Mouse (Mus musculus): ENCODE measurements at regions not wholly inside any gene's neighbourhood (a gene's known extent, or its start where the extent isn't known, plus 50 kb on each side); places are given as distances from the start of the nearest gene placed in this dataset.
A peak's percentile ranks its signal among the peaks of the same experiment; 100 is the strongest.

DNA sequence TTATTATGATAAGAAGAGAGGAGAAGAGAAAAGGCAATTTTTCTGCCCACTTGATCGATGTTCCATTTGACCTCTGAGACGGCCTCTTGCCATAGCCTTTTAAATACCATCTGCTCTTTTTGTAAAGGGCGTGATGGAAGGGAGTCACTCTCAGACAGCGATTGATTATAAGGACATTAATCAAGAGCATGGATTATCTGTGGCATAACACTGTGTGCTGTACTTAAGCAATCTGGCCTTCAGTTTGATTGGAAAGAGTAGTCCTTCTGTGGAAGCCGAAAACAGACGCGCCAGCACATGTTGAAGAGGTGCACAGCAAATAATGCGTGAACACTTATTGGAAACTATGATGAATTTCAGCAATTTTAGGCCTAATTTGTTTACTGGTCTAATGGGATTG is 685.4 kb upstream of the Robo1 start:
- DNase-seq (ENCODE audit: extremely low spot score in 1 of 2, low spot score in 1 of 2) = no peak

DNA sequence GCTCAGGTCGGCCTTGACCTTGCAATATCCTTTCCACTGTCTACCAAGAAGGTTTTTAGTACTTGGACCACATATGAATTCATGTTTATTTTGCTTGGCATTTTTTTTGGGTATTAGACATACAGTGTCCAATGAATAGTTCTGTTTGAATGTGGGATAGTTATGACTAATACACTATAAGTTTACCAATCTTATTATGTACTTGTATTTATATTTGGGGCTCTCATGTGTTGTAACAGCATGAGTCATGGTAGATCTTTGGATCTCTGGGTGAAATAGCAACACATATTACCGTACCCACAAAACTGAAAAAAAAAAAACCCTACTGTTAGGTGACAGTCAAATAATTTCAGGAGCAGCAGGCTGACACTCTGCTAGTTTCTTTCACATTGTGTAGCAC is 667.7 kb upstream of the Robo1 start:
- DNase-seq (ENCODE audit: extremely low spot score in 1 of 2, low spot score in 1 of 2) = no peak

DNA sequence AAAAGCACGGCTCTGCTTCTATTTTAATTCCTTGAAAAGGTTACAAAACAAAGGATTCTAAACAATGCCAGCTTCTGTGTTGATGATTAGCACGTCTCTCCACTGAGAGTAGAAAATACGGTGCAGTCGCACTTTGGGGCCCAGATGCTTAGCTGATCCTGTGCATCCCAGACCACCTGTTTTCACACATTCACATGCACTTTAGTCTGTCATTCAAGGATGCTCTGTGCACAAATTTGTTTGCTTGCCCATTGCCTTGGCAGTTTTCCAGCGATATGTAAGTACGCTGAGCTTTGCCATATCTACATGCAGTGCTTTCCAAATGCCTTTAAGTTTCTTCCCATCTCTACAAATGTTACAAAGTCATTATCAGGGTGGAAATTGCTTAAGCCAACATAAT is 664.9 kb upstream of the Robo1 start:
- no peak for DNase-seq (ENCODE audit: extremely low spot score in 1 of 2, low spot score in 1 of 2)

- DNase-seq (ENCODE audit: extremely low spot score in 1 of 2, low spot score in 1 of 2) = peak in 1 of 2 experiments; percentile 2
These were observed 629.9 kb upstream of the Robo1 start for GRCm38 (mm10) chr16:71678075-71678701.

GRCm38 (mm10) chr16:71693464-71693863 is 614.6 kb upstream of the Robo1 start:
- no peak for DNase-seq (ENCODE audit: extremely low spot score in 1 of 2, low spot score in 1 of 2)

- no peak for DNase-seq (ENCODE audit: extremely low spot score in 1 of 2, low spot score in 1 of 2)
These were observed 602.3 kb upstream of the Robo1 start for GRCm38 (mm10) chr16:71705846-71706245.

GRCm38 (mm10) chr16:71709684-71710083 is 598.4 kb upstream of the Robo1 start:
- DNase-seq (ENCODE audit: extremely low spot score in 1 of 2, low spot score in 1 of 2) = no peak

GRCm38 (mm10) chr16:71711879-71712278 is 596.2 kb upstream of the Robo1 start:
- DNase-seq (ENCODE audit: extremely low spot score in 1 of 2, low spot score in 1 of 2) = no peak

GRCm38 (mm10) chr16:71717207-71717606 is 590.9 kb upstream of the Robo1 start:
- DNase-seq (ENCODE audit: extremely low spot score in 1 of 2, low spot score in 1 of 2) = no peak

DNA sequence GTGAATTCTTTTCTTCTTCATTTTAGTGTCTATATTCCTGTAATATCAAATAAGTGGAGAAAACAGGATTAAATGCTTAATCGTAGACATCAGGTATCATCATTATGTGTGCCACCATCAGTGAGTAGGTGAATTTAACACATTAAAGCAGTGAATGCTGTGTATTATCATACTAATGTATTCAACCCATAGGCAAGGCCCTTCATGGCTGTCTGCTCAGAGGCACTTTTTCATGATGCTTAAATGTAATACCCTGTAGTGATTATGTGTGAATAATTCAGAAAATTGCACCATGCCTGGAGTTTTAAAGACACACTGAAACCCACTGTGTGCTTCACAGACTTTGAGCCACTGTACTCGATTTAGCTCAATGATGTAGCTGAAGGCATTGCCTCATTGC is 583.2 kb upstream of the Robo1 start:
- no peak for DNase-seq (ENCODE audit: extremely low spot score in 1 of 2, low spot score in 1 of 2)

- no peak for DNase-seq (ENCODE audit: extremely low spot score in 1 of 2, low spot score in 1 of 2)
These were observed 570.2 kb upstream of the Robo1 start for GRCm38 (mm10) chr16:71737941-71738340.

DNA sequence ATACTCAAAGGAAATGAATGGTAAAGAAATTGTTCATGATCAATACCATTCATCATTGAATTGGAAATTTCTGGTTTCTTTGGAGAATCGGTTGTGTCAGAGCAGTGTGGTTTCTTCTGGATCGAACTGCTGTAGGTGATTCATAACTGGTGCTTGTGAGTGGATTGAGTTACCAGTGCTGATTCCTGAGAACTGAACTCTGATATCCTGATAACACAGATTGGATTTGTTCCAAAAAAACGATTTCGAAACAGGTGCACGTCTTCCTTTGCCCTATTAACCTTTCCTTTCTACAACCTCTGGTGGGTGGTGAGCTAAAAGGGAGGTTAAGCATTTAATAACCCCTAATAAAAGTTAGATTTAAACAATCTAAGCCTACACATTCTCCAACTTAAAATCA is 569.0 kb upstream of the Robo1 start:
- no peak for DNase-seq (ENCODE audit: extremely low spot score in 1 of 2, low spot score in 1 of 2)

DNA sequence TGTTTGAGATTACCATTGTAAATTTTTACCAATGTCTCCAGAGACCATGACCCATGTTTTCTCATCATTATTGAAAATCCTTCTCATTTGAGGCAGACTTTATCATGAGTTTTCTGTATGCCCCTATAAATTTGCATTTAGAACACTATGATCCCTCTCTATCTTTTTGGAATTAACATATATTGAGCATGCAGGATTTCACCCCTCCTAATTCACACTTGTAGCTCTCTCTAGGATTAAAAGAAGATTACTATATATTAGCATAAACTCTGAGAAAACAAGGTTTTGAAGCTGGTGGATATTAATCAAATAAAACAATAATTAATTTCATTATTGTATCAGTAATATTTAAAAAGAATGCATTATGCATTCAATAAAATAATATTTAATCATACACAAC is 527.2 kb upstream of the Robo1 start:
- DNase-seq (ENCODE audit: extremely low spot score in 1 of 2, low spot score in 1 of 2) = no peak

DNA sequence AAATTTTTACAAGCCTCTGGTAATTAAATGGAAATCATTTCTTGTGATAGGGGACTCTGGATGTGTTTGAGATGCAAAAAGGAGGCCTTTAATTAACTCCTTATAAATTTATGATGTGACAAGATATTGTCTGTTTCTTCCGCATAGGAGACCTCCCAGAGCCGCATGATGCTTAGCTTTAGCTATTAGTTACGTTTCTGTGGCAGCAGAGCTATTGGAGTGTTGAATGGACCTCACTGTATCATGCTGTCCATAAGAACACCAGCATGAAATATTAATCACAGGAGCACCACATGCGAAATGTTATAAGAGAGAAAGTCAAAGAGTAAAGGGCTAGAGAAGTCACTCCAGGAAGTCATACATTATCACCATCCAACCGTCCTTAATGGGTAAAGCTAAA is 495.3 kb upstream of the Robo1 start:
- DNase-seq (ENCODE audit: extremely low spot score in 1 of 2, low spot score in 1 of 2) = no peak

DNA sequence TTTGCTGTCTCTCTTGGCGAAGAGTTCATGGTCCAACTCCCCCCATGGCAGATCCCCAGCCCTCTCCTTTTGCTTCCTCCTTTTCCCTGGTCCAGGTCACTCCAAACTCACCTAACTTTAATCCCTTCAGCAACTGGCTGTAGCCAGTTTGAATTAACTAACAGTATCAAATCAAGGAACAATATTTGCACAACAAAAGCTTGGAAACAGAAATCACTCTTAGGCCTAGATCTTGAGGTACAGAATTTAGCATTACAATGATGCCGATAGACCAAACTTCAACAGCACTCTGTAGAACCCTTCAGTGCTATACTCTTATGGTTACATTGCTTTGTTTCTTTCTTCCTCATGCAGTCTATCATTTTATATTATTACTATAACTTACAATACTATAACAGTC is 472.8 kb upstream of the Robo1 start:
- no peak for DNase-seq (ENCODE audit: extremely low spot score in 1 of 2, low spot score in 1 of 2)

- DNase-seq (ENCODE audit: extremely low spot score in 1 of 2, low spot score in 1 of 2) = no peak
These were observed 458.0 kb upstream of the Robo1 start for GRCm38 (mm10) chr16:71850097-71850496.

DNA sequence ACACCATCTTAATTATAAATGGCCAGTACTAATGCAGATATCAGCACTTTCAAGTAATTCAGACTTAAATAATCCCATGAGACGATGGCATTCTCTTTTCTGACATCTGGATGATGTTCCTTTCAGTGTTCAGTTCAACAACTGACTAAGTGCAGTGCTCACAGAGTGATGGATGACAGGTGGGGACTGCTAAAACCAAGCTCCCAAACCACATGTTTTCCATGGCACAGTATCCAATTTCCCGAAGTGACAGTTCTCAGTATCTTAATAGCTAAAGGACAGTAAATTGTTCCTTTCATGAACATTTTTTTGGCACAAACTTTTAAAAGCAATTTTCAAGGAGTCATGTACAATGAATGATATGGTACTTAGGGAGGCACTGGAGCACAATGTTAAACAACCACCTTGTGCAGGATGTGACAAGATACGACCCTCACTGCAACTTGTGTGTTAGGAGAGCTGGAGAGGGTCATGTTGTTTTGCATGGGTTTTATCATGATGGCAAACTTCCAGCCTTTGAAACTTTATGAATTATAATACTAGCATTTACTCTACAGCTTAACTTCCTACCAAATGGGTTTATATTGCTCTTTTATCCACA is 456.4 kb upstream of the Robo1 start:
- no peak for DNase-seq (ENCODE audit: extremely low spot score in 1 of 2, low spot score in 1 of 2)

- DNase-seq (ENCODE audit: extremely low spot score in 1 of 2, low spot score in 1 of 2) = no peak
These were observed 450.2 kb upstream of the Robo1 start for GRCm38 (mm10) chr16:71857877-71858276.

DNA sequence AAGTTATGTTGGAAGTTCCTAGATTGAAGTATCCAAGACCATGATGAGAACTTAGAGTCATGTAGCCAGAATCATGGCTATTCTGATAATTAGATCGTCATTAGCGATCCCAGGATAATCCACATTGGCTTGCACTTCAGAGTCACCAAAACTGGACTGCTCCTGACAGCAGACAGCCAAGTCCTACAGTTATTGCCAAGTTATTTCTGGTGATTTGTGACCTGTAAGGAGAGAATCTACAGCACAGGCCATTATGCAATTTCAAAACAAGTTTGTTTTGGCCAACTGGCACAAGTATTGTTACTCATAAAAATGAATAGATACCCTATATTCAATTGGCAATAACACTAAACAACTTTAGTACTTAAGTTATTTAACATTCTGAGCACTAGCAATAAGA is 447.9 kb upstream of the Robo1 start:
- no peak for DNase-seq (ENCODE audit: extremely low spot score in 1 of 2, low spot score in 1 of 2)

GRCm38 (mm10) chr16:71885701-71886100 is 422.4 kb upstream of the Robo1 start:
- DNase-seq (ENCODE audit: extremely low spot score in 1 of 2, low spot score in 1 of 2) = no peak

DNA sequence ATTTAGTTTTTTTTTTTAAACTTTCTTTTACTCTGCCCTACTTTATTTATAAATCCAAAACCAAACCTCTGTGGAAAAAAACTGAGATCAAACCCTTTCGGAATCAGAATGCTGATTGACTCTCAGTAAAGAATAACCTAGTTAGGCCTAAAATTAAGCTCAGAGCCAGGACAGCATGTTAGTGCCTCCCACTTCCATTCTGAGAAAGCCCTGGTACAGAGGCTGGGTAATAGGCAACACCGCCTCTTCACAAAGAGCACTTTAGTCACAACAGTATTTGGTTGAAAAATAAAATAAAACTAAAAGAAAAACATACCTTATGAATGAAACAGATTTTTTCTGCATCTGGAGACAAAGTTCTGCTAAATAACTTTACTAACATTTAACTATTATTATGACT is 418.4 kb upstream of the Robo1 start:
- DNase-seq (ENCODE audit: extremely low spot score in 1 of 2, low spot score in 1 of 2) = peak in 1 of 2 experiments; percentile 6

- no peak for DNase-seq (ENCODE audit: extremely low spot score in 1 of 2, low spot score in 1 of 2)
These were observed 385.0 kb upstream of the Robo1 start for GRCm38 (mm10) chr16:71923111-71923510.

DNA sequence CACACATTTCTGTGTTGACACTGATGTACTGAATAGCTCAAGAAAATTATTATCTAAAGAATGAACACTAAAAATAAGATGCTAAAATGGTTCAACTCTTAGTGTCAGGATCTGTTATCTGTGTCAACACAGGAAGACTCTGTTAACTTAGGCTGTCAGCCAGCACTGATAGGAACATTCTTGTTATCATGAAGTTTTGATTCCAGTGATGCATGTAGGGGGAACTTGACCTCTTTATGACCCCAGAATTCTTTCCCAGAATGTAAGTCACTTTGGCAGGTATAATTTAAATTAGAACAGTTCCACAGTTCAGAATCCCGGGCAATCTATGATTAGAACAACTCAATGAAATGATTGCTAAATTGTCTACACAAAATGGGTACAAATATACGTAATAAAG is 363.9 kb upstream of the Robo1 start:
- peak in 1 of 2 experiments; percentile 3 for DNase-seq (ENCODE audit: extremely low spot score in 1 of 2, low spot score in 1 of 2)

Data from frontal cortex, adult 2 months (tissue).